Mouse (Mus musculus) myocyte (in vitro differentiated cells): Measurements from ENCODE around the gene Sppl2c.

Source experiments
- E2F4 ChIP-seq: IDR thresholded peaks from one replicate; pipeline ENCODE4 v1.6.1; 2011; ENCODE audit warnings: mild to moderate bottlenecking, control low read depth, moderate library complexity; ENCODE audit not compliant: insufficient read depth
- POLR2A ChIP-seq: IDR thresholded peaks from one replicate; pipeline ENCODE4 v1.6.1; 2011; ENCODE audit warnings: low read depth, mild to moderate bottlenecking, control low read depth, moderate library complexity; ENCODE audit not compliant: insufficient read length
- POLR2AphosphoS2 ChIP-seq: IDR thresholded peaks from one replicate; pipeline ENCODE4 v1.6.1; 2011; ENCODE audit warnings: low read depth, control low read depth; ENCODE audit not compliant: insufficient read length
- TCF12 ChIP-seq: IDR thresholded peaks from one replicate; pipeline ENCODE4 v1.6.1; 2011; ENCODE audit warnings: mild to moderate bottlenecking, control low read depth; ENCODE audit not compliant: poor library complexity, insufficient read depth, severe bottlenecking
- USF1 ChIP-seq: IDR thresholded peaks from one replicate; pipeline ENCODE4 v1.6.1; 2011; ENCODE audit warnings: low read depth, mild to moderate bottlenecking, control low read depth, moderate library complexity

GRCm38 (mm10) chr11:104144930-104145329, 41.2 kb upstream of the Sppl2c start:
- TF ChIP-seq POLR2A (no peak), POLR2AphosphoS2 (no peak), E2F4 (no peak), TCF12 (no peak), USF1 (no peak)
